Mouse (Mus musculus): Measurements from ENCODE around the gene Slc35c2.

GRCm38 (mm10) chr2:165307801-165308200, 20.1 kb upstream of the Slc35c2 start:
- TF ChIP-seq CTCF (IDR thresholded peaks at IDR 0.05; ENCODE audit: control insufficient read depth, insufficient read depth, insufficient replicate concordance, low read depth, low read length) = no peak
- no peak for TF ChIP-seq POLR2A (IDR thresholded peaks at IDR 0.05; ENCODE audit: control insufficient read depth, low read depth, low read length)
